ENCODE assay signal across 10 mouse cellular contexts in genomic region chr2:180703175-180703574, GRCm38 (mm10). TPM values are rescaled to one million over a fixed set of nuclear protein-coding genes. Genes with fewer than 3 reads are reported as not detected.
DNase-seq lines count a peak whose midpoint lies in the region; ATAC-seq and TF ChIP-seq lines count a peak whose summit lies in the region.
"Had no signal": no experiment of that assay in that cellular context is flagged by ENCODE, and none has a peak within 500 bp of the region (broad histone marks: within the 10 kb centered on the region; RNA-seq: fewer than 3 reads in every experiment).

No protein-coding gene starts in this region.

- H3K4me2 ChIP-seq in hindbrain, embryonic 16.5 days (ENCODE audit: low read length) = no peak overlapping the region
- H3K4me2 ChIP-seq in forebrain, embryonic 14.5 days (ENCODE audit: low read length) = 0 out of 2 replicates have a peak overlapping the region, but pooled peaks have one; percentile 86
- H3K4me2 ChIP-seq in liver, embryonic 14.5 days (ENCODE audit: low read depth) = peak overlapping the region; percentile 99

- H3K36me3 ChIP-seq in hindbrain, embryonic 10.5 days = peaks cover 35% of the 10 kb centered on the region
- H3K36me3 ChIP-seq in hindbrain, embryonic 16.5 days (ENCODE audit: control insufficient read depth, insufficient read depth, low read length) = no peaks in the 10 kb centered on the region
- peaks cover 15% of the 10 kb centered on the region for H3K36me3 ChIP-seq in ES-E14 (ENCODE audit: control insufficient read depth, insufficient read depth, low read length, poor library complexity, severe bottlenecking)
- peaks cover 5% of the 10 kb centered on the region; the same call in 1 of the 2 replicates for H3K36me3 ChIP-seq in forebrain, embryonic 14.5 days (ENCODE audit: control insufficient read depth, insufficient read depth, low read length)
- H3K36me3 ChIP-seq in liver, embryonic 14.5 days (replicated peaks; ENCODE audit: control insufficient read depth, insufficient read depth, low read depth) = peaks cover 4% of the 10 kb centered on the region

- peak overlapping the region; percentile 99; the same call in 1 of the 2 replicates for H3K27ac ChIP-seq in hindbrain, embryonic 10.5 days
- H3K27ac ChIP-seq in hindbrain, embryonic 16.5 days (ENCODE audit: low read depth, low read length) = no peak overlapping the region
- no peak overlapping the region; the same call in 1 of the 2 replicates for H3K27ac ChIP-seq in ES-E14 (ENCODE audit: insufficient read depth, low read depth, low read length, poor library complexity, severe bottlenecking)
- no peak overlapping the region for H3K27ac ChIP-seq in forebrain, embryonic 14.5 days (ENCODE audit: low read depth, low read length)
- H3K27ac ChIP-seq in liver, embryonic 14.5 days = peak overlapping the region; percentile 85

- TF ChIP-seq CTCF in liver, embryonic 14.5 days (IDR thresholded peaks at IDR 0.05; ENCODE audit: low read depth) = no peak

- no peaks in the 10 kb centered on the region for H3K9me3 ChIP-seq in hindbrain, embryonic 10.5 days
- no peaks in the 10 kb centered on the region for H3K9me3 ChIP-seq in hindbrain, embryonic 16.5 days (ENCODE audit: control insufficient read depth, low read length)
- H3K9me3 ChIP-seq in ES-E14 (ENCODE audit: control insufficient read depth, insufficient read depth, low read depth, low read length) = no peaks in the 10 kb centered on the region
- H3K9me3 ChIP-seq in forebrain, embryonic 14.5 days (replicated peaks; ENCODE audit: control insufficient read depth, low read length) = no peaks in the 10 kb centered on the region
- H3K9me3 ChIP-seq in liver, embryonic 14.5 days (ENCODE audit: control insufficient read depth, low read length) = no peaks in the 10 kb centered on the region
- H3K9me3 ChIP-seq: G1E had no signal

- DNase-seq in hindbrain, embryonic 10.5 days (ENCODE audit: low spot score) = no peak
- no peak for DNase-seq in ES-E14 (ENCODE audit: low read depth, low spot score)
- DNase-seq in forebrain, embryonic 14.5 days (ENCODE audit: low spot score) = no peak
- DNase-seq in liver, embryonic 14.5 days (ENCODE audit: low read depth in 3 of 3, low spot score in 3 of 3) = no peak
- DNase-seq in MN1 (ENCODE audit: low spot score) = no peak
- no peak for DNase-seq in adrenal gland, adult (ENCODE audit: inconsistent age in 2 of 2, low spot score in 1 of 2)
- DNase-seq in ovary, adult 18-20 months (ENCODE audit: low spot score) = no peak

- 0 out of 2 replicates have a peak overlapping the region, but pooled peaks have one; percentile 94 for H3K4me3 ChIP-seq in hindbrain, embryonic 10.5 days
- H3K4me3 ChIP-seq in hindbrain, embryonic 16.5 days (ENCODE audit: low read length) = no peak overlapping the region
- peak overlapping the region; percentile 73 to 93 for H3K4me3 ChIP-seq in ES-E14 (ENCODE audit: insufficient read depth in 1 of 2, low read depth in 1 of 2, low read length in 2 of 2, poor library complexity in 1 of 2, severe bottlenecking in 1 of 2)
- H3K4me3 ChIP-seq in forebrain, embryonic 14.5 days (ENCODE audit: low read depth, low read length) = no peak overlapping the region
- peak overlapping the region in 1 of 2 experiments; percentile 91; a peak in 2 of 4 replicates for H3K4me3 ChIP-seq in liver, embryonic 14.5 days (ENCODE audit: insufficient read depth in 1 of 2, low read depth in 2 of 2, low read length in 2 of 2)

- 87% methylated on average over 5 of the region's 5 CpGs for WGBS in hindbrain, embryonic 10.5 days
- WGBS in hindbrain, embryonic 16.5 days = 81% methylated on average over 5 of the region's 5 CpGs
- WGBS in forebrain, embryonic 14.5 days = 83% methylated on average over 5 of the region's 5 CpGs
- 28% methylated on average over 5 of the region's 5 CpGs for WGBS in liver, embryonic 14.5 days (ENCODE audit: insufficient replicate concordance)

- ATAC-seq in hindbrain, embryonic 16.5 days = no peak
- ATAC-seq in forebrain, embryonic 14.5 days = no peak
- ATAC-seq in liver, embryonic 14.5 days (ENCODE audit: insufficient read depth) = no peak

- no peaks in the 10 kb centered on the region for H3K27me3 ChIP-seq in hindbrain, embryonic 10.5 days (ENCODE audit: insufficient read depth, poor library complexity, severe bottlenecking)
- H3K27me3 ChIP-seq in hindbrain, embryonic 16.5 days (replicated peaks; ENCODE audit: control insufficient read depth, insufficient read depth, low read length) = no peaks in the 10 kb centered on the region
- no peaks in the 10 kb centered on the region for H3K27me3 ChIP-seq in forebrain, embryonic 14.5 days (replicated peaks; ENCODE audit: control insufficient read depth, insufficient read depth, low read length)
- H3K27me3 ChIP-seq in liver, embryonic 14.5 days (ENCODE audit: control insufficient read depth, insufficient read depth, low read length) = no peaks in the 10 kb centered on the region

- H3K9ac ChIP-seq in hindbrain, embryonic 16.5 days (ENCODE audit: low read depth, low read length) = no peak overlapping the region; the same call in none of the 2 replicates
- peak overlapping the region; percentile 24; the same call in 1 of the 2 replicates for H3K9ac ChIP-seq in ES-E14 (ENCODE audit: insufficient read depth, low read depth, low read length, poor library complexity, severe bottlenecking)
- H3K9ac ChIP-seq in forebrain, embryonic 14.5 days (ENCODE audit: low read length) = no peak overlapping the region
- H3K9ac ChIP-seq in liver, embryonic 14.5 days (replicated peaks) = peak overlapping the region; percentile 89

- TF ChIP-seq EP300 in liver, embryonic 14.5 days (IDR thresholded peaks at IDR 0.05; ENCODE audit: low read depth) = no peak

- in situ Hi-C loops in ES-E14 (cut with MboI; ENCODE audit: low sequenced_read_pairs in 2 of 2, unreplicated experiment in 2 of 2) = no loop called here

- peaks cover 37% of the 10 kb centered on the region for H3K4me1 ChIP-seq in hindbrain, embryonic 10.5 days (replicated peaks)
- H3K4me1 ChIP-seq in hindbrain, embryonic 16.5 days (ENCODE audit: control insufficient read depth, insufficient read depth, low read depth, low read length) = peaks cover 30% of the 10 kb centered on the region
- H3K4me1 ChIP-seq in ES-E14 (ENCODE audit: control insufficient read depth in 2 of 2, insufficient read depth in 2 of 2, low read length in 2 of 2, poor library complexity in 1 of 2) = peaks cover 13 to 16% of the 10 kb centered on the region in 2 experiments; a peak in 3 of 4 replicates
- H3K4me1 ChIP-seq in forebrain, embryonic 14.5 days (ENCODE audit: control insufficient read depth, insufficient read depth, low read length) = peaks cover 21% of the 10 kb centered on the region
- H3K4me1 ChIP-seq in liver, embryonic 14.5 days (replicated peaks; ENCODE audit: control insufficient read depth in 2 of 2, insufficient read depth in 2 of 2, low read length in 1 of 2) = peaks cover 45 to 53% of the 10 kb centered on the region in 2 experiments

TF ChIP-seq in ES-E14, 5 proteins besides CTCF, POLR2A, EP300 and RAD21:
- TF ChIP-seq ZC3H11A (IDR thresholded peaks at IDR 0.05; ENCODE audit: borderline replicate concordance, low read depth, low read length) (no peak), MAFK (IDR thresholded peaks at IDR 0.05; ENCODE audit: insufficient read depth, low read depth, low read length) (no peak), HCFC1 (IDR thresholded peaks at IDR 0.05; ENCODE audit: borderline replicate concordance, insufficient read depth, low read length) (no peak), ZNF384 (IDR thresholded peaks at IDR 0.05; ENCODE audit: low read depth, low read length) (no peak), CHD2 (IDR thresholded peaks at IDR 0.05; ENCODE audit: low read depth, low read length) (no peak)
TF ChIP-seq in ES-E14: peak in this region for 0.

RNA-seq across cellular contexts. Expression of gene Dido1, which starts 6.6 kb away (rescaled TPM):
- 31.9 and 33.3 TPM in 2 replicates for polyA plus RNA-seq in hindbrain, embryonic 10.5 days (2016; fragmentation: Nextera tagmentation; extraction: Ambion mirVana)
- polyA plus RNA-seq in hindbrain, embryonic 16.5 days (2015; fragmentation: Nextera tagmentation; extraction: Ambion mirVana) = 20.7 and 21.7 TPM in 2 replicates
- 84.7 and 90.6 TPM in 2 replicates for total RNA-seq in ES-E14 (2012; rRNA removed)
- 21.0 and 30.8 TPM in 2 replicates for polyA plus RNA-seq in forebrain, embryonic 14.5 days (2014; fragmentation: Nextera tagmentation; extraction: Ambion mirVana)
- 9.1 and 12.2 TPM in 2 replicates for polyA plus RNA-seq in liver, embryonic 14.5 days (2012; rRNA removed)
- 10.4 and 12.2 TPM in 2 replicates for polyA plus RNA-seq in liver, embryonic 14.5 days (2014; fragmentation: Nextera tagmentation; extraction: Ambion mirVana)

RNA-seq across cellular contexts. Expression of gene Gid8, which starts 6.7 kb away (rescaled TPM):
- polyA plus RNA-seq in hindbrain, embryonic 10.5 days (2016; fragmentation: Nextera tagmentation; extraction: Ambion mirVana) = 50.0 and 50.8 TPM in 2 replicates
- 52.8 and 58.9 TPM in 2 replicates for polyA plus RNA-seq in hindbrain, embryonic 16.5 days (2015; fragmentation: Nextera tagmentation; extraction: Ambion mirVana)
- 57.8 and 64.7 TPM in 2 replicates for total RNA-seq in ES-E14 (2012; rRNA removed)
- 56.3 and 60.4 TPM in 2 replicates for polyA plus RNA-seq in forebrain, embryonic 14.5 days (2014; fragmentation: Nextera tagmentation; extraction: Ambion mirVana)
- polyA plus RNA-seq in liver, embryonic 14.5 days (2012; rRNA removed) = 62.6 and 87.4 TPM in 2 replicates
- 121 and 127 TPM in 2 replicates for polyA plus RNA-seq in liver, embryonic 14.5 days (2014; fragmentation: Nextera tagmentation; extraction: Ambion mirVana)

RNA-seq across cellular contexts. Expression of gene Slc17a9, which starts 21.9 kb away (rescaled TPM):
- 0.25 and 0.54 TPM in 2 replicates for polyA plus RNA-seq in hindbrain, embryonic 10.5 days (2016; fragmentation: Nextera tagmentation; extraction: Ambion mirVana)
- polyA plus RNA-seq in hindbrain, embryonic 16.5 days (2015; fragmentation: Nextera tagmentation; extraction: Ambion mirVana) = 0.19 and 0.42 TPM in 2 replicates
- 12.0 and 28.1 TPM in 2 replicates for total RNA-seq in ES-E14 (2012; rRNA removed)
- polyA plus RNA-seq in forebrain, embryonic 14.5 days (2014; fragmentation: Nextera tagmentation; extraction: Ambion mirVana) = 0.25 TPM in 1 of 2 replicates, not detected in the other
- 7.7 and 10.5 TPM in 2 replicates for polyA plus RNA-seq in liver, embryonic 14.5 days (2012; rRNA removed)
- polyA plus RNA-seq in liver, embryonic 14.5 days (2014; fragmentation: Nextera tagmentation; extraction: Ambion mirVana) = 5.6 and 6.8 TPM in 2 replicates
- total RNA-seq: gastrocnemius, adult 18-20 months had no signal

Comparison
In these comparisons a context has a peak if more than half of its experiments do, and no peak if none do; other contexts are left out.
1. H3K27ac ChIP-seq: peak in hindbrain, embryonic 10.5 days (single experiment) and liver, embryonic 14.5 days (single experiment); none in hindbrain, embryonic 16.5 days (single experiment), ES-E14 (single experiment) and forebrain, embryonic 14.5 days (single experiment).
2. H3K4me3 ChIP-seq: peak in hindbrain, embryonic 10.5 days (single experiment) and ES-E14 (2 of 2); none in hindbrain, embryonic 16.5 days (single experiment) and forebrain, embryonic 14.5 days (single experiment).
3. H3K9ac ChIP-seq: peak in ES-E14 (single experiment) and liver, embryonic 14.5 days (single experiment); none in hindbrain, embryonic 16.5 days (single experiment) and forebrain, embryonic 14.5 days (single experiment).